Mouse (Mus musculus) urinary bladder, postnatal 4 days (tissue): ENCODE measurements around the gene Atp2b4.
"Not testable (repeated sequence)": the region's sequence is repeated elsewhere in the genome, so short reads cannot be mapped to it uniquely, and the experiment has no call there.

ENCODE experiments used
- DNase-seq, 2 experiments: peaks; one replicate each; pipeline ENCODE4 v3.0.0; 2021 to 2022; ENCODE audit warnings: low spot score in 2 of 2

The Atp2b4 gene

GRCm38 (mm10) chr1:133745078-133745495, 55.8 kb downstream of the Atp2b4 start:
- DNase-seq: no peak

- DNase-seq: peak; percentile 77 to 78
These were observed 56.2 kb downstream of the Atp2b4 start for GRCm38 (mm10) chr1:133744609-133745008.

- peak in 1 of 2 experiments; percentile 17 for DNase-seq
These were observed 58.3 kb downstream of the Atp2b4 start for GRCm38 (mm10) chr1:133742517-133742916.

- DNase-seq: peak in 1 of 2 experiments; percentile 37
These were observed 58.9 kb downstream of the Atp2b4 start for GRCm38 (mm10) chr1:133741881-133742434.

- no peak for DNase-seq
These were observed 59.7 kb downstream of the Atp2b4 start for GRCm38 (mm10) chr1:133741171-133741570.

GRCm38 (mm10) chr1:133736664-133737063, 64.2 kb downstream of the Atp2b4 start:
- peak in 1 of 2 experiments; percentile 15 for DNase-seq

GRCm38 (mm10) chr1:133735995-133736652, 64.7 kb downstream of the Atp2b4 start:
- peak; percentile 58 to 72 for DNase-seq

GRCm38 (mm10) chr1:133732814-133733213, 68.0 kb downstream of the Atp2b4 start:
- DNase-seq: no peak

GRCm38 (mm10) chr1:133728339-133728738, 72.5 kb downstream of the Atp2b4 start:
- no peak for DNase-seq

GRCm38 (mm10) chr1:133720342-133720741, 80.5 kb downstream of the Atp2b4 start:
- DNase-seq: no peak

- no peak for DNase-seq
These were observed 82.1 kb downstream of the Atp2b4 start for GRCm38 (mm10) chr1:133718786-133719185.

GRCm38 (mm10) chr1:133718296-133718695, 82.5 kb downstream of the Atp2b4 start:
- DNase-seq: no peak

- peak; percentile 49 to 75 for DNase-seq
These were observed 84.4 kb downstream of the Atp2b4 start for GRCm38 (mm10) chr1:133716464-133716863.

- DNase-seq: no peak
These were observed 85.7 kb downstream of the Atp2b4 start for GRCm38 (mm10) chr1:133715191-133715590.

- DNase-seq: no peak
These were observed 87.9 kb downstream of the Atp2b4 start for GRCm38 (mm10) chr1:133713009-133713370.

- no peak for DNase-seq
These were observed 88.4 kb downstream of the Atp2b4 start for GRCm38 (mm10) chr1:133712288-133713008.

GRCm38 (mm10) chr1:133711376-133711775, 89.5 kb downstream of the Atp2b4 start:
- DNase-seq: no peak

- no peak for DNase-seq
These were observed 89.9 kb downstream of the Atp2b4 start for GRCm38 (mm10) chr1:133710895-133711294.

- no peak for DNase-seq
These were observed 91.5 kb downstream of the Atp2b4 start for GRCm38 (mm10) chr1:133709292-133709691.

GRCm38 (mm10) chr1:133701824-133702223, 99.0 kb downstream of the Atp2b4 start:
- not testable (repeated sequence) for DNase-seq

- DNase-seq: no peak
These were observed 102.8 kb downstream of the Atp2b4 start for GRCm38 (mm10) chr1:133697935-133698620.

GRCm38 (mm10) chr1:133695901-133696300, 104.9 kb downstream of the Atp2b4 start:
- peak; percentile 68 to 69 for DNase-seq
